Mouse (Mus musculus): ENCODE data around the gene Shbg.
A peak's percentile ranks its signal among the peaks of the same experiment; 100 is the strongest.

Gene Shbg

GRCm38 (mm10) chr11:69600098-69600497 is 17.6 kb downstream of the Shbg start:
- DNase-seq (ENCODE audit: low spot score): no peak

GRCm38 (mm10) chr11:69599436-69599835 is 18.3 kb downstream of the Shbg start:
- no peak for DNase-seq (ENCODE audit: low spot score)

DNA sequence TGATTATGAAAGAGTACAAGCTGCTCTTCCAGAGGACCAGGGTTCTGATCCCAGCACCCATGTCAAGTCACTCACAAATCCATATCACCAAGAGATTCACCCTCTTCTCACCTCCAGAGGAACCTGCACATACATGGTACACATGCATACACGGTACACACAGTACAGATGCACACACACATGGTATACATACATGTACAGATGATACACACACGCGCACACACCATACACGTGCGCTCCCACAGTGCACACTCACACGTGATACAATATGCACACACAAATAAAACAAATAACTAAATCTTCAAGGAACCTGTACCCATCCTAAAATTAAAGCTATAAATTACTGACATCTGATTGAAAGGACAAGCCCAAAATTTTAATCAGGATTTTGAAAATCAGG is 22.9 kb downstream of the Shbg start:
- DNase-seq (ENCODE audit: low spot score): no peak

DNA sequence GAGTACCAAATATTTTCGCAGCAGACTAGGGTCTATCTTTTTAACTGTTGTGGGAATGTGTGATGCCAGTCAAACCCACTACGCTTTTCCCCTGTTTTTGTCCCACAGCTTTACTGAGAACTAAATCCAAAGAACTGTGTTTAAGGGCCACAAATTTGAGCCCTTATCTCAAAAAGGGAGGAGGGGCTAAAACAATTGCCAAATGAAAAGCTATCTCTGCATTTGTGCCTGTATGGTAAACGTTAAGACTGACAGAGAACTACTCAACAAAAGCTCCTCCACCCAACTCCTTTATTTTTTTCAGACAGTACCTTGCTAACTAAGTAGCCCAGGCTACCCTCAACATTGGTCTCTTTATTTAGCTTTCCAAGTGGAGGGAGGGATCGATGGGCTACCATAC is 24.9 kb downstream of the Shbg start:
- no peak for DNase-seq (ENCODE audit: low spot score)

DNA sequence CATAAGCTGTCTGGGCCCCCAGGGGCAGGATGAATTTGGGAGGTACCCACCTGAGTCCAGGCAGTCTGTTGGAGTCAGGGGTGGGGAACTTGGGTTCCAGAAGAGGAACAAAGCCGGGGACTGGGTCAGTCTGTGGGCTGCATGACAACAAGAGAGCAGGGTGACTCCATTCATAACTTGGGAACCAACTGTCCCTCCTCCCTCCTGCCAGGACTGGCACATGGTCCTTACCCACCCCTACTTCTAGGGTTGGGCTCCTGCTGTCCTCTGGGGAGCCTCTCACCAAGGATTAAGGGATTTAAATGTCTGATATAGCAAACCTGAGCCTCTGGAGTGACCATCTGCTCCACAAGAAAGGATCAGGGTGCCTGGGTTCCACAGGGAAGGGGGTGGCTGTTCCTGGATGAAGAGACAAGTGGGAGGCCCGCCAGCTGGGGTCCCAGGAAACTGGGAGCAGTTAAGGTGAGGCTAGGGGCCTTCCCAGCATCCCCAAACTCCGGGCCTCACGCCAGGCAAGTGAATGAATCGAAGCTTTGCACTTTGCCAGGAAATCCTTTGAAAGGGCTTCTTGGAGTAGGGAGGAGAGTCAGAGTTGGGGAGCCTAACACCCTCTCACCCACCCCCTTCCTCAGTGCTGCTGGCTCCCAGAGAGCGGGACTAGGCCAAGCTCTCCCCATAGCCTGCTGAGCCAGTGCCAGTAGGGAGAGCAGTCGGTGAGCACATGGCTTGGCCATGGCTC is 25.6 kb downstream of the Shbg start:
- DNase-seq (ENCODE audit: low spot score): no peak

DNA sequence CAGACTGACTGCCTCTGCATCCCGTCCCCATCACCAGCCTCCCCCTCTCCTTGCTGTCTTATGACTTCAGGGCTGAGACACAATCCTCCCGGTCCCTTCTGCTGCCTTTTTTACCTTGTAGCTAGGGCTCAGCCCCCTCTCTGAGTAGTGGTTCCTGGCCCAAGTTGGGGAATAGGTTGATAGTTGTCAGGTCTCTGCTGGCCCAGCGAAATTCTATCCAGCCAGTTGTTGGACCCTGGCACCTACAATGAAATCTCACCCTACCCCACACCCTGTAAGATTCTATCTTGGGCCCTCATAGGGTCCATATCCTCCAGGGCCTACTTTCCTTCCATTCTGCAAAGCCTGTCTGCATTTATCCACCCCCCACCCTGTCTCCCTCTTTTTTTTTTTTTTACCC is 26.3 kb downstream of the Shbg start:
- no peak for DNase-seq (ENCODE audit: low spot score)

- no peak for DNase-seq (ENCODE audit: low spot score)
Measured at GRCm38 (mm10) chr11:69590622-69591021, 27.1 kb downstream of the Shbg start.

DNA sequence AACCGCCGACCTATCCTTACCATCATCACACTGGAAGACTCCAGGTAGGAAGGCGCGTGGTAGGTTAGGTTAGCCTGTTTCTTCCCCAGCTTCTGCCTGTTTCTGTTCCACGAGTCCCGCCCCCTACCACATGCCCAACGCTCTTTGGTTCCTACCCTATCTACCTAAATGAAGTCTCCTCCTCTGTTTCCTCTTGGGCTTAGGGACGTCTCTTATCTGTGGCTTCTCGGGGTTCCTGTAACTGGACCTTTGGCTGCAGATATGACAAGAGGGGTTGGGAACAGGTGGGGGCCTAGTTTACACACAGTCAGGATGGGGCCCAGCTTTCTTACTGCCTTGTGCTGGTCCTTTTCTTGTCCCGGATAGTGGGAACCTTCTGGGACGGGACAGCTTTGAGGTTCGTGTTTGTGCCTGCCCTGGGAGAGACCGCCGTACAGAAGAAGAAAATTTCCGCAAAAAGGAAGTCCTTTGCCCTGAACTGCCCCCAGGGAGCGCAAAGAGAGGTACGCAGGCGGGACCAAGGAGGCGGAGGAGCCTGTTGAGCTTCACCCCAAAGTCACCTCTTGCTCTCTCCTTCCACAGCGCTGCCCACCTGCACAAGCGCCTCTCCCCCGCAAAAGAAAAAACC is 28.4 kb downstream of the Shbg start:
- no peak for DNase-seq (ENCODE audit: low spot score)

DNA sequence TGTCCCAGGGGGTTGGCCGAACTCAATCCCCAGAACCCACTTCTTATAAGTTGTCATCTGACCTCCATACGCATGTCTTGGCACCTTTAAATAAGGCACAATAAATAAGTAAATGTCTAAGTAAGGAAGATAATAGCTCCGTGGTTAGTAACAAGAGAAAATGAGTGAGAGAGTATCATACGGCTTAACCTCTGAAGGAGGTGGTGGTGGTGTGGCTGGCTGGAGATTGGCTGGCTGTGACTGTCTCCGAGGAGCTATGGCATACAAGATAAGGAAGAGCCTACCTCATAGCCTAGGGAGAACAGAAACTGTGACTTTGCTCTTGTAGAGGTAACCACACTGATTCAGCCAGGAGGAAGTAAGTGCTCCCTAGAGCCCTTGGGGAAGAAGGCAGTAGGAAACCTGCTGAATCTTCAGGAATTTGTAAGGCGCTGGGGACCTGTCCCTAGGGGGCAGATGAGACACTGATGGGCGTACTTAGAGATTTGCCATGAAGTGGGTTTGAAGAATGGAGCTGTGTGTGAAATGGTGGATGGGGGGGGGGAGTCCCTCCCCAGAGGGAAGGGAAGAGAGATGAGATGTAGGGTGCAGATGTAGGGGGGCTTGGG is 31.9 kb downstream of the Shbg start:
- DNase-seq (ENCODE audit: low spot score): no peak

- DNase-seq (ENCODE audit: low spot score): no peak
Measured at GRCm38 (mm10) chr11:69584937-69585336, 32.8 kb downstream of the Shbg start.

- DNase-seq (ENCODE audit: low spot score): no peak
Measured at GRCm38 (mm10) chr11:69584008-69584407, 33.7 kb downstream of the Shbg start.

DNA sequence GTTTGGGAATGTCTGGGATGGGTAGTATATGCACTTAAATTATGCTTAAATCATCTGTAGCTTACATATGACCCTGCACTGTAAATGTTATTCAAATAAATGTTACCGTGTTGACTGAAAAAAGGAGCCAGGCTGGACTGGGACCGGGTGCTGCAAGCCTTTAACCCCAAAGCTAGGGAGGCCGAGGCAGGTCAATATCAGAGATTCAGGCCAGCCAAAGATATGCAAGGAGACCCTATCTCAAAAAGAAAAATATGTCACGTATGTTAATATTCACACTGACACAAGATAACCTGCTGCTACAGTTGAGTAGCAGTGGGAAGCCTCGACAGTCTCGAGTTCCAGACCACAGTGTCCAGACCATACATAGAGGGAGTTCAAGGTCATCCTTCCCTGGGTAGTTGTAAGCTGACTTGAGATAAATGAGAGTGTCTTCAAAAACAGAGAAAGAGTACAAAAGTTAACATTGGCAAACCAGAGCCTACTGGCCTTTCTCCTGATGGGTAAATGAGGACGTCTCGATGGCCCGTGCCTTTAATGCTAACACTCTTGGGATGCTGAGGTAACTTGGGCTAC is 35.4 kb downstream of the Shbg start:
- DNase-seq (ENCODE audit: low spot score): no peak

- DNase-seq (ENCODE audit: low spot score): no peak
Measured at GRCm38 (mm10) chr11:69581814-69582213, 35.9 kb downstream of the Shbg start.

DNA sequence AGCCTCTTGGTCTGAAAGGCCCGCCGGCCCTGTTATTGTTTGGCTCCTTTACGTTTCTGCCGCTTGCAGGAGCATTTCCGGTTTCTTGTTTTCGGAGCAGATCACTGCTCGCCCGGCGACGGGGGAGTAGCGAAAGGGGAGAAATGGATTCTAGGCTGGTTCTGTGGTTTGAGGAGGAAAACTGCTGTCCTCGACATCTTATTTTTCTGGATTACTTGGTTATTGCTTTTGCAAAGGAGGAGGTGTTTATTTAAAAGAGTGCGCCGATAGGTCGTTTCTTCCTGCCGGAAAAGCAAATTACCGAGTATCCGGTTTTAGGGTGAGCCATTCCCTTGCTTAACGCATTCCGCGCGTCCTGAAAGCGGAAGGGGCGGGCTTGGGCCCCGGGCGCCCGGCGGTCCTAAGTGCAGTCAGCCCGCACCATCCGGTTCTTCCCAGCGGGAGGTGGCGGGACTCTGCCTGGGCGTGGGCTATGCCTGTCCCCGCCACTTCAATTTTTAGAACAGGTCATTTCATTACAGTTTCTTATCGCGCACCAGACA is 36.5 kb downstream of the Shbg start:
- DNase-seq (ENCODE audit: low spot score): peak; percentile 95

DNA sequence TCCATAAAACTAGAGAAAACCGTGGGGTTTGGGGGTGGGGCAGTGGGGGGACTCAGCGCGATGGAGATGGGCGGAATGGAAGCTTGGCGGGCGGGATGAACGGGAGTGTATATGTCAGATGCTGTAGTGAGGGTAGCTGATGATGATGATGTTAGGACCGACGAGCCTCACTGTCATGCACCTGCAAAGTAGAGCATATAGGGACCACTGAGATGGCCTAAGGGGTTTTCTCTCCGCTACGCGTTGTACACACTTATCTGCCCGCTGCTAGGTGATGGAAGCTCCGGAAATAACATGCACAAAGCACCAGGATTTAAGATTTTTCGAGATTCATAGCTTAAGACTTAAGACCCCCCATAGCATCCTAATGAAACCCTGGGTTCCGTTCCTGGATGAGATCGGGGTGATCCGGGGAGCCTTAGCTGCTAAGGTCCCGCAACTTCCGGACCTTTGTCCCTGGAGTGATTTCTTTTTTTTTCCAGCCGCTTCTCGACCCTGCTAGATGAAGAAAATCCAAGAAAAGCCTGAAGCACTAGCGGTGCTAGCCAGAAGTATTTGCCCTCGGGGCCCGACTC is 37.0 kb downstream of the Shbg start:
- peak; percentile 48 for DNase-seq (ENCODE audit: low spot score)

DNA sequence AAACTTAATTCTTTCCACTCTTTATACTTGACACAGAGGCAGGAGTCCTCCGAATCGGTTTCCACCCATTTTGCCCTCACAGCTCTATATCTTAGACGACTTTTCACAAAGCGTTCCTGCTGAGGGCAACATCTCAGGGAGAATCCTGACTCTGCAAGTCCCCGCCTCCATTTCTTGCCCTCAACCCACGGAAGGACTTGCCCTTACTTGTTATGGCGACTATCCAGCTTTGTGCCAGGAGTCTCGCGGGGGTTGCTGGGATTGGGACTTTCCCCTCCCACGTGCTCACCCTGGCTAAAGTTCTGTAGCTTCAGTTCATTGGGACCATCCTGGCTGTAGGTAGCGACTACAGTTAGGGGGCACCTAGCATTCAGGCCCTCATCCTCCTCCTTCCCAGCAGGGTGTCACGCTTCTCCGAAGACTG is 37.6 kb downstream of the Shbg start, which contains the start of the genes Wrap53 and Trp53:
Gene Wrap53, minus strand, starts transcription at position 165 of the 424 bp plus-strand sequence.
Gene Trp53, plus strand, starts transcription at position 269 of the 424 bp plus-strand sequence.
- DNase-seq (ENCODE audit: low spot score): peak; percentile 94

DNA sequence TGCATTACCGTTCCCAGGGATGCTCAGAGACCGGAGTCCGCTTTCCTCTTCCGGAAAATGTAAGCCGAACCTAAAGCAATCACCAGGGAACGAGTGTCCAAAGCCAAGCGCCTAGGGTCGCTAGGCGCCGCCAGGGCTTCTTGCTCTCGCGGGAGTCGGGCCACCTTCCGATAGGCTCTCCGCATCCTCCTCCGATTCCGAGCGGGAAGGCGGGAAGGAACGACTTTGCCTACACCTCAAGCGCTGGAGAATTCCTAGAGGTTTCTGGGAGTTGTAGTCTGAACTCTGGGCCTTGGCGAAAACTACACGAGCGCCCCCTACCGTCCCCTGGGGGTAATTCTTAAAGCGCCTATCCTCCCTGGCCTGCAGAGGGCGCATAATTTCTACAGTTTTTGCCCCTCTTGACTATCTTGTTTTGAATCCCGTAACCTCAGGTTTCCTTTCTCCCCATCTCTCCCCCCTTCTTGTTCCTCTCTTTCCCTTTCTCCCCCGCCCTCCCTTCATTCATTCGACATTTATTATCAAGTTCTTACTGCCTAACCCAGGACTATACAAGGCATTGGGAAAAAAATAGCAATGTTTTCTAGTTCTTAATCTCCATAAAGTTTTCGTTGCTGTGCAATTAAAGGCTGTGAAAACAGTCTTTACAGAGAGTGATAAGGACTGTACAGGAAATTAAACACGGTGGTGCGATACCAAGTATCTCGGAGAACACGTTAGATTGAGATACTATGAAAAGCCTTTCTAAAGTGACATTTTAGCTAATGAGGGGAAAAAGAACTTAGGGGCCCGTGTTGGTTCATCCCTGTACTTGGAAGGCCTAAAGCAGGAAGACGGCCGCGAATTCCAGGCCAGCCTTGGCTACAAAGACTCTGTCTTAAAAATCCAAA is 38.3 kb downstream of the Shbg start:
- peak; percentile 99 for DNase-seq (ENCODE audit: low spot score)

DNA sequence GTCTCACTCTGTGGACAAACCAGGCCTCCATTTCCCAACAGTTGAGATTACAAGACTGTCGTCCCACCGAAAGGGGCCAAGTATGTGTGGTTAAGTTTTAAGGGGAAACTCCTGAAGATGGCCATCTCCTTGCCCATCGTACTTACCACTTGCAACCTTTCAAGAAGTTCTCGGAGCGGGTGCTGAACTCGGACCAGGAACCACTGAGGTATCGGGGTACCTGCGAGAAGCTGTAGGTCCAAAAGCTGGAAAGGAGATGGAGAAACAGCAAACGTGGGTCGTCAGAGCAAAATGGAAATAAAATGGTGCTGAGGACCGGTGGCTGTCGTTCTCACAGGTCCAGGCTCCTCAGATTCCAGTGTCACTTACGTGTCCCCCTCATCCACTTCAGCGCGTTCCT is 39.4 kb downstream of the Shbg start:
- DNase-seq (ENCODE audit: low spot score): no peak

DNA sequence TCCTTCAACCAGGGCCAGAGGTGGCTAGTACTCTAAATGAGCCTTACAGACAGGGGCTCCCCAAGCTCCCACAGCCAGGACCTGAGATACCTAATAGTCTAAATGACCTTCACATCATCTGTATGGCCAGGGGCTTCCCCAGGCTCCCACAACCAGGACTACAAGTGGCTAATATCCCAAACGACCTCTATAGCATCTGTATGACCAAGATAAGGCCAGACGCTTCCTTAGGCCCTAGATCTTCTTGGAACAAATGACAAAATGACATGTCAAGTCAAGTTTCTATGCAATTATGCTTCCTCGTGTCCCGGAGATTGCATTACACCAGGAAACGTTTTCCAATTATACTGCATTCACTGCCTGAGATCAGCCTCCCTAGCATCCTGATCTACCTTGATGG is 41.4 kb downstream of the Shbg start:
- DNase-seq (ENCODE audit: low spot score): no peak

GRCm38 (mm10) chr11:69575220-69575619 is 42.5 kb downstream of the Shbg start:
- no peak for DNase-seq (ENCODE audit: low spot score)

GRCm38 (mm10) chr11:69565131-69565530 is 52.6 kb downstream of the Shbg start:
- no peak for DNase-seq (ENCODE audit: low spot score)

Measured in yolk sac, embryonic 10.5 days (tissue).